Mouse (Mus musculus) layer of hippocampus, adult 11-12 months (tissue): ENCODE results near the gene Plaur.
A peak's percentile ranks its signal among the peaks of the same experiment; 100 is the strongest.

Experiments
- DNase-seq: peaks from one replicate; pipeline ENCODE4 v3.0.0; 2022; ENCODE audit warnings: low spot score

Gene Plaur

GRCm38 (mm10) chr7:24446697-24447340 is 15.5 kb upstream of the Plaur start:
- DNase-seq: no peak

- no peak for DNase-seq
These were observed 13.3 kb upstream of the Plaur start for GRCm38 (mm10) chr7:24448782-24449517.

GRCm38 (mm10) chr7:24450585-24451017 is 11.7 kb upstream of the Plaur start:
- no peak for DNase-seq

- no peak for DNase-seq
These were observed 10.4 kb upstream of the Plaur start, which contains the start of gene Irgc1 for GRCm38 (mm10) chr7:24451855-24452311. Gene Irgc1, minus strand, starts transcription at chr7:24452297.

- no peak for DNase-seq
These were observed 8.1 kb upstream of the Plaur start for GRCm38 (mm10) chr7:24454199-24454598.

- DNase-seq: no peak
These were observed 6.6 kb upstream of the Plaur start for GRCm38 (mm10) chr7:24455726-24456125.

- DNase-seq: no peak
These were observed 4.4 kb upstream of the Plaur start for GRCm38 (mm10) chr7:24457726-24458370.

- DNase-seq: no peak
These were observed 2.8 kb upstream of the Plaur start for GRCm38 (mm10) chr7:24459440-24459839.

GRCm38 (mm10) chr7:24459843-24460242 is 2.4 kb upstream of the Plaur start:
- no peak for DNase-seq

GRCm38 (mm10) chr7:24461376-24462051 is 770 bp upstream of the Plaur start:
- DNase-seq: no peak

- no peak for DNase-seq
These were observed 4.6 kb downstream of the Plaur start for GRCm38 (mm10) chr7:24466835-24467234.

- DNase-seq: no peak
These were observed 5.6 kb downstream of the Plaur start for GRCm38 (mm10) chr7:24467886-24468285.

- no peak for DNase-seq
These were observed 6.8 kb downstream of the Plaur start for GRCm38 (mm10) chr7:24469126-24469525.

- DNase-seq: no peak
These were observed 8.1 kb downstream of the Plaur start for GRCm38 (mm10) chr7:24470356-24470755.

- DNase-seq: no peak
These were observed 10.2 kb downstream of the Plaur start for GRCm38 (mm10) chr7:24472442-24472841.

GRCm38 (mm10) chr7:24472937-24473336 is 10.7 kb downstream of the Plaur start:
- DNase-seq: no peak

- peak; percentile 73 for DNase-seq
These were observed 11.7 kb downstream of the Plaur start for GRCm38 (mm10) chr7:24473913-24474529.

- peak; percentile 70 for DNase-seq
These were observed 12.7 kb downstream of the Plaur start for GRCm38 (mm10) chr7:24474811-24475506.

GRCm38 (mm10) chr7:24476338-24476737 is 14.1 kb downstream of the Plaur start:
- DNase-seq: no peak

- DNase-seq: no peak
These were observed 14.6 kb downstream of the Plaur start for GRCm38 (mm10) chr7:24476856-24477255.

- DNase-seq: no peak
These were observed 16.6 kb downstream of the Plaur start for GRCm38 (mm10) chr7:24478911-24479310.
